Mouse (Mus musculus) G1E (cell line): ENCODE data around the gene Adgre4.

ENCODE experiments used
- CTCF ChIP-seq: IDR thresholded peaks from 2 replicates; pipeline ENCODE4 v1.5.1; 2012; ENCODE audit warnings: low read depth, low read length, inconsistent platforms, mixed read lengths
- GATA1 ChIP-seq: IDR thresholded peaks from 2 replicates; pipeline ENCODE4 v1.6.1; 2012; ENCODE audit warnings: borderline replicate concordance, low read length, inconsistent platforms, mixed read lengths
- TAL1 ChIP-seq: conservative IDR thresholded peaks from 2 replicates; pipeline ENCODE4 v1.6.1; 2012; ENCODE audit warnings: low read depth, low read length, inconsistent platforms, mixed read lengths

GRCm38 (mm10) chr17:55736675-55737074 is 13.1 kb upstream of the Adgre4 start:
- TF ChIP-seq CTCF (no peak), TAL1 (no peak), GATA1 (no peak)
